Mouse (Mus musculus) brain, adult 2 months (tissue): Measurements from ENCODE around the gene Car11.
A peak's percentile ranks its signal among the peaks of the same experiment; 100 is the strongest.

Experiments used
- DNase-seq: peaks from one replicate; pipeline ENCODE4 v3.0.0; 2011; ENCODE audit warnings: low read depth, low spot score

Gene Car11

DNA sequence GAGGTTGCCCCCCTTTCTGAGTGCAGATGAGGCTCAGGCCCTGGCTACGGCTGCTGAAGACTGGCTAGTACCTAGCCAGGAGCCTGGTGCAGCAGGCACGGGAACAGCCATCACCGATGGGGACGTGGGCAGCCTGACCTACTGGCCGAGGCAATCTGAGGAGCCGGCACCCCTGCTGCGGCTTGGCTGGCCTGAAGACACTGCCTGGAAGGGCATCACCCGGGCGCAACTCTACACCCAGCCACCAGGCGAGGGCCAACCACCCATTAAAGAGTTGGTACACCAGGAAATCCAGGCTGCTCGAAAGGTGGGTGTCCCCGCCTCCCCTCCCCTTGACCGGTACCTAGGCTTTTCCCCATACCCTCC is 22.7 kb downstream of the Car11 start:
- DNase-seq, result no peak

DNA sequence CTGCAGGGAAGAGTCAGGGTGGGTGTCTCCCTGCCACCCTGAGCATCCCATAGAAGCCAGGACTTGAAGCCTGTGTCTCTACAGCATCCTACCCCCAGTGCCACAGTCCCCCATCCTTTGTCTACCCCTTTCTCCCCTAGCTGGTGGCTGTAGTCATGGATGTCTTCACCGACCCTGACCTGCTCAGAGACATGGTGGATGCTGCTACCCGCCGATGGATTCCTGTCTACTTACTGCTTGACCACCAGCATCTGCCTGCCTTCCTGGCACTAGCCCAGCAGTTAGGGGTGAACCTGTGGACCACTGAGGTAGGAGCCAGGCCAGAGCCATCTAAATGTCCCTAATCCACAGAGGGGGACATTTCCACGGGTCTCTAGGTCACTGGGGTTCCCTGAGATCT is 23.7 kb downstream of the Car11 start:
- no peak for DNase-seq

DNA sequence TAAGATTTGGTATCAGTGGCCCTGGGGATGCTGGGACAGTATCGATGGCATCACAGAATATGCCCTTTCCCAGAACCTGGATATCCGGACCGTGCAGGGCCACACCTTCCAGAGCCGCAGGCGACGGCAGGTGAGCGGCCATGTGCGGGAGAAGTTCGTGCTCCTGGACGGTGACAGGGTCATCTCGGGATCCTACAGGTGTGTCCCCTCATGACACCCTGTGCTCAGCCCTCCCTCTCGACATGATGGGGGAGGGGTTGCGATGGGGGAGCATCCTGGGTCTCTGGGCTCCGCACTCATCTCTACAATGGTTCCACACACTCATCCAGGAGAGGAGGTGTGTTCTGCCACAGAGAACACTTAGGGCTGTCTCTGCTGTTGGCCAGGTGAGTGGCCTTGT is 24.1 kb downstream of the Car11 start:
- no peak for DNase-seq

DNA sequence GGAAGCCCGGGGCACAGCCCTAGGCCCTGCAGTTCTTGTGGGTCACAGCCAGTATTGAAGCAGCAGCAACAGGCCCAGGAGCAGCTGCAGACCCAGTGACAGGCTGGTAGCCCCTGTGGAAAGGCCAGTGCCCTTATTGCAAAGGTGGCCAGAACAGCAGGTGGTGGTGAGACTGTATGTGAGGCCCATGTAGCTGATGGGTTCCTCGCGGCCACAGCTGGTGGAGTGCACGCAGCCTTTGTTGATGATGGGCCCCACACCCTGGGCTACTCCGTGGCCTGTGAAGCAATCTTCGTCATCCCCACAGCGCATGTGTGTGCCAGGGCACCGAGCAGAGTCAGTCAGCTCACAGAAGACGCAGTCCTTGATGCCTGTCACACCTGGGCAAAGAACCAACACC is 25.5 kb downstream of the Car11 start:
- DNase-seq, result no peak

DNA sequence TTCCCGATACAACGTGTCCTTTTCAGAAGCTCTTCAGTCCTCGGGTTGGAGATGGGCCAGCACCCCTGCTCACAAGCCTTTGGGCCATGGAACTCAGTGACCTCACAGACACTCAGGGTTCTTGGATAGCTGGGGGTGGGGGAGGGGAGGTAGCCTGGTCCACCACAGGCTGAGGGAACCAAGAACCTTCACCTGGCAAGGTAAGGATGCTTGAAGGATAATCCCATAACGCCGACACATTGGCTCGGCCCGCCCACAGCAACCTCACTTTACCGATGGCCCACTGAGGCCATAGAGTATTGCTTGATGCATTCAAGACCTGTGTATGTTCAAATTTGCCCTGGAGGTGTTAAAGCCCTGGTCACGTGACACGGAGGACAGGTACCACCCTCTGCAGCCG is 26.1 kb downstream of the Car11 start, which contains the start of gene Spaca4:
Gene Spaca4, minus strand, starts transcription at position 101 of the 400 bp plus-strand sequence.
- DNase-seq, result no peak

DNA sequence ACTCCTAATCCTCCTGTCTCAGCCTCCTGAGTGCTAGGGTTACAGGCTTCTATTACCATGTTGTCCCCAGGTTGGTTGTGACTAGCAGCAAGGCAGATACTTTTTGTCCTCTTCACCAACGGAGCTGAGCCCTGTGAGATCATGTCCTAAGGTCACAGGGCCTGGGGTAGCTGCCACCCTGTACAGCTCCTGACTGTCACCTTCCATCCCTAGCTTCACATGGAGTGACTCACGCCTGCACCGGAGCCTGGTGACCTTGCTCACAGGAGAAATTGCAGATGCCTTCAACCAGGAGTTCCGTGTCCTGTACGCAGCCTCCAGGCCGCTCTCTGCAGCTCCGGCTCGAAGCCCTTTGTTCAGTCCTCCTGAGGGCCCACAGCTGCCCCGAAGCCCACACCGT is 26.8 kb downstream of the Car11 start:
- DNase-seq, result no peak

DNA sequence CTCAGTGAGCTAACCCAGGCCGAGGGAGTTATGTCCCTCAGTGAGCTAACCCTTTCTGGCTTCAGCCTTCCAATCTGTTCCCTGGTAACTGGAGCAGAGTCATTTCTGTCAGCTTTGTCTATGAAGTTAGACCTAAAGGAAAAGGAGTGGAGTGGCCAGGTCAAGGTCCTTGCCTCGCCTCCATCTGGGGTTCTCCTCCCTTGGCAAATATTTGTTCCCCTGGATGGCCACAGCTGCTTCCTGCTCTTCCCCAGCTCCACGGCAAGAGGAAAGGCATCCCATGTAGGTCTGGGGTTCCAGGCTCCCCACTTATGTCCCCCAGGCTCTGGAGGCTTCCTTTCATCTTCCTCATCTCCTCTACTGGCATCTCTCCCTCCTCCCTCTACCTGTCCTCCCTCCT is 28.0 kb downstream of the Car11 start:
- DNase-seq, result no peak

DNA sequence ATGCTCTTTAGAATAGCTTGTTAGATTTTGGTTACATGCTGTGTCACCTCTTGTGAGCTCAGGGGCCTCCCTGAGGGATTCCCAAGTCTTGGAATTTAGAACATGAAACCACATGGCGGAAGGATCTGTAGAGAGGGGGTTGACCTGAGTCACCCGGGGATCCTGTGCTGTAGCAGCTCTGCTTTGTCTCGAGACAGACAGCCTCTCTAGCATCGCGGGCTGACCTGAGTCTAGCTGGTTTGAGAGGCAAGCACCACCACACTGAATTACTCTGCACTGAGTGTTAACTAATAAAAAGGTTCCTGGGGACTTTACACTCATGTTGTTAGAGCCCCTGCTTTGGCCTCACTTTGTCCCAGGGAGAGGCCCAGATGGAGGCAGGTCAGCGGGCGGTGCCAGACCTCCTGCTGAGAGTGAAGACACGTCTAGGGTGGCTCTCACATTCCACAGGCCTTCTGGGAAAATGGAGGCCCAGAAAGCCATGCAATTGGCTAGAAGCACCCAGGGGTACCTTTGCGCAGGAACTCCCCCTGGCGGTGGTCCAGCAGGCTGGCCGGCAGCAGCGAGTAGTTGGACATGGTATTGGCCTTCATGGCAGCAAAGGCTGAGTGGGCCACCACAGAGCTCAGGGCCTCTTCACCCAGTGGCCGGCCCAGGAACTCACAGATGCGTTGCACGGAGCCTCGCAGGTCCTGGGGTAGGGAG is 31.2 kb downstream of the Car11 start:
- no peak for DNase-seq

DNA sequence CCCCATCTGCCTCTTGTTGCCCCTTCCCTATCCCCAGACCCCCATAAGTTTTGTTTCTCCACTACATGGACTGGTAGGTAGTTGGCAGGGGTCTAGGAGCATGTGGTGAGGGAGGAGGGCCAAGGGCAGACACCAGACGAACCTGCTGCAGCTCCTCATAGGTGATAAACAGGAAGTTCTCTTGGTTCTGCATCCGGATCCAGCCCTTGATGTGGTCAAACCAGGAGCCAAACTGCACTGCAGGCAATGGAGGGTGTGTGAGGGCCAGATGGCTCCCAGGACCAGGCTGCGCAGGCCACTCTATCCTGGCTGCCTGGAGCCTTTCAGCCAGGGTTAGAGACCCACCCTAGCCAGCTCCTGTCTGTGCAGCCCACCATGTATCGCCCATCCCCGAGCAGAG is 33.8 kb downstream of the Car11 start:
- DNase-seq, result no peak

DNA sequence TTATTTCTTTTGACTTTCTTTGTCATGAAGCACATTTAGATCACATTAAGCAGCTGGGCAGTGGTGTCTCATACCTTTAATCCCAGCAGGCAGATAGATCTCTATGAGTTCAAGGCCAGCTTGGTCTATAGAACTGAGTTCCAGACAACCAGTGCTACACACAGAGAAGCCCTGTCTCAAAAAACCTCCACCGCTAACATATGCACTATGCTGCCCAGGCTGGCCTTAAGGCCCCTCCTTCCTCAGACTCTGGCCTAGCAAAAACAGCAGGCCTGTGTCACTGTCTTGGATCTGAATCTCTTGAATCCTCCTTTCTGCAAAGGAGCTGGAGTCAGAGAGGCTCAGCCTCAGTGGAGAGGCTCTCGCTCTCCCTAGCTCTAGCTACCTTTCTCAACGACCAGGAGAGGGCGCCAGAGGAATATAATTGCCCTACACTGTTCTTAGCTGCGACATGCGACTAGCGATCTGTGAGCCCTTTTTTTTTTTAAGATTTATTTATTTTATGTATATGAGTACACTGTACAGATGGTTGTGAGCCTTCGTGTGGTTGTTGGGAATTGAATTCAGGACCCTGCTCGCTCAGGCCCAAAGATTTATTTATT is 39.6 kb downstream of the Car11 start:
- DNase-seq, result peak; percentile 94

DNA sequence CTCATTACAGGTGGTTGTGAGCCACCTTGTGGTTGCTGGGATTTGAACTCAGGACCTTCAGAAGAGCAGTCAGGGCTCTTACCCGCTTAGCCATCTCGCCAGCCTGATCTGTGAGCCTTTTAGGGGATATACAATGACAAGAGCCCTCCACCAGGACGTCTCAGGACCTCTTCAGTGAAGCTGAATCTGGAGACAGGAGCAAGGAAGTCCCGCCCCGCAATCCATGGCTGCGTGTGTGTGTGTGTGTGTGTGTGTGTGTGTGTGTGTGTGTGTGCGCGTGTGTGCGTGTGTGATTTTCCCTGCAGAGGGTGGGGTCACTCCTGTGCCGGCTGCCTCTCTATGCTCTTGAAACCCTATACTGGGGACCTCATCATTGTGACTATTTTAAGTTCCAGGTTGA is 40.2 kb downstream of the Car11 start:
- no peak for DNase-seq

DNA sequence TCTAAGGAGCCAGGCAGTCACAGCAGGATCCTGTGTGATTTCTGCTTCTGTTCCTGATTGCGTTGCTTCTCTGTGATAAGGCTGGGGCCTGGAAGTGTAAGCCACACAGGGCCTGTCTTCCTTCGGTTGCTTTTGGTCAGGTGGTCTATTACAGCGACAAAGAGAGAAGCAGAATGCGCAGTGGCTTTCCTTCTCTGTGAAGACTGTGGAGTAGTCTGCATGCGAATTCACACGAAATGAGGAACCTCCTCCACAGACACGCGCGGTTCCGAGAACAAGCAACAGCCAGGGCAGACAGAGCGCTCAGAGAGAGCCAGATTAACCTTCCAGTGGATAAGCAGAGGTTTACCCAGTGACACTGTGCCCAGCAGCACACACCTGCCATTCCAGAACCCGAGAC is 41.7 kb downstream of the Car11 start:
- DNase-seq, result peak; percentile 59

DNA sequence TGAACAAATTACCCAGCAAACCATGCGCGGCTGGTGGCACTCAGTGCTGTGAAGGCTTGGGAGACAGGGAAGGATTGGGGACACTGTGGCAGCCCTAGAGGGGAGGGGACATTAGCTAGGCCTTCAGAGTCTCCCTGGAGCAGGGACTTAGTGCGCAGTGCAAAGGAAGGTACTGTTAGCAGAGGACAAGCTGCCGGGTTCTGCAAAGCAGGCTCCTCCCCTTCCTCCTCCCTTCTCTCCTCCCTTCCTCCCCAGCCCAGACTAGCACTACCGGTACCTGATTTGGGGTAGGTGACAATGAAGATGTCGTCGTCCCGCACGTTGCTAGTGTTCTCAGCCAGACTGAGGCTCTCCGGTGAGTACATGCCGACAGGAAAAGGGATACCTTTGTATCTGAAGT is 42.1 kb downstream of the Car11 start:
- peak; percentile 89 for DNase-seq

DNA sequence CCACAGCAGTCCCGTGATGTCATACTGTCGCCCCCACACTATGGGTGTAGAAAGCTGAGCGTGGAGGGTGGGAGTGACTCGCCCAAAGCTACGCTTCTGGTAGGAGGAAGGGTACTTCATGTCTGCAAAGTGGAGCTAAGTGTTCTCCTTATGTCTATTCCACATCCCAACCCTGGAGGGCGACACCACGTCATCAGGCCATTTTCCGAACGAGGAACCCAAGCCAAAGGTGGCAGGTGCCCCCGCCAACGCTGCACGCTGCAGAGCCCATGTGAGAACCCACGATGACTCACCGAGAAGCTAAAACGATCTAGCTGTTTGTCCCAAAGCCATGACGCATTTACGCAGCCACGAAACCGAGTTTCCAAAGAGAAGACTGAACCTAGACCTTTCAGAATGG is 42.7 kb downstream of the Car11 start:
- DNase-seq, result peak; percentile 95

DNA sequence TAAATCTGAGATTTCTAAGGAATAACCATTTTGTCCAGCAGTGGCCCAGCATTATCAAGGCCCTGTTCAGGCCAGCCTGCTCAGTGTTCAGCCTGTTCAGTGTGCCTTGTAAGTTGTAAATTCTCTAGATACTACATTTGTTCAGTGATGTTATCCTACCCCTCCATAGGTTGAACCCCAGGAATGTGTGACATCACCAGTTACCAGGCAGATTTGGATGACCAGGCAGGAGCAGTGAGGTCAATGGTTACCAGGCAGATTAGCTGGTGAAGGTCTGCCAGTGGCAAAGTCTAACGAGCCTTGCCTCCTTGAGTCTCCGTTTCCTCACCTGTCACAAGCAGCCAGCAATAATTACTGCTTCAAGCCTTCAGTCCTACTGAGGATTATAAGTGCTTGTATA is 44.7 kb downstream of the Car11 start:
- DNase-seq, result peak; percentile 90

DNA sequence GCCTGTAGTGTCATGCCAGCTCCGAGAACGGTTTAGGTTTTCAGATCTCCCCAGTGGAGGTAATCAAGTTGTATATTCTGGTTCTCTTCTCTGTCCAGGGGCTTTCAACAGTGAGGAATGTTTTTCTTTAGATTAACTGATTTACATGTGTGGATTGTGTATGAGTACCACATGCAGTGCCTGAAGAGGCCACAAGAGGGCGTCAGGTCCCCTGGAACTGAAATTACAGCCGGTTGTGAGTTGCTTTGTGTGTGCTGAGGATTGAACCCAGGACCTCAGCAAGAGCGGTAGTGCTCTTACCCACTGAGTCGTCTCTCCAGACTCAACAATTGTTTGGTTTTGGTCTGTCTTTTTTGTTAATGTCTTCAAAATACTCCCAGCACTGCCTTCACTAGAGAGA is 46.9 kb downstream of the Car11 start:
- no peak for DNase-seq

DNA sequence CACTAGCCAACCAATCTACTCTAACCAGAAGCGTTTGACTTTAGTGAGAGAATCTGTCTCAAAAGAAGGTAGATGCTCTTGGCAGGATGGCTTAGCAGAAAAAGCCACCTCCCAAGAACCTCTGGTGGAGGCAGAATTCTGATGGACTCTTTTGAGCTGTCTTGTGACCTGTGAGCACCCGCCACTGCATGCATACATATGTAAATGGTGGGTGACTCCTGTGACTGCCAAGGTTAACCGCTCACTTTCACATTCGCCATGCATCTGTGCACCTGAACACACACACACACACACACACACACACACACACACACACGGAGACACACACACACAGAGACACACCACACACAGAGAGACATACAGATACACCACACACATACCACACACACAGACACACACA is 47.8 kb downstream of the Car11 start:
- DNase-seq, result no peak

DNA sequence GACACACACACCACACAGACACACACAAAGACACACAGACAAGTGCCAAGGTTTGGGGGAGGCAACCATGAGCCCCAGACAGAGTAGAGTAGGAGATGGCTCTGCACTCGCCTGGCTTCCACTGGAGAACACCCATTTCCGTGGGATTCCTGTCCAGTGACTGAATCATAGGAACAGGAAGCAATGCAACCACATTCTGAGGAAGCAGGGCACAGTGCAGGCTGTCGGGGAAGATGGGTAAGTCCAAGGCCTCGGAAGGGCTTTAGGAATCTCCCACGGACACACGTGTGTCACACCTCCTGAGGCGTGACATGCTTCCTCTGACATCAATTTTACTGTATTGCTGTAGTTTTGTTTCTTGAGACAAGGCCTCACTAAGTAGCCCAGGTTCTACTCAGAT is 48.5 kb downstream of the Car11 start:
- no peak for DNase-seq

DNA sequence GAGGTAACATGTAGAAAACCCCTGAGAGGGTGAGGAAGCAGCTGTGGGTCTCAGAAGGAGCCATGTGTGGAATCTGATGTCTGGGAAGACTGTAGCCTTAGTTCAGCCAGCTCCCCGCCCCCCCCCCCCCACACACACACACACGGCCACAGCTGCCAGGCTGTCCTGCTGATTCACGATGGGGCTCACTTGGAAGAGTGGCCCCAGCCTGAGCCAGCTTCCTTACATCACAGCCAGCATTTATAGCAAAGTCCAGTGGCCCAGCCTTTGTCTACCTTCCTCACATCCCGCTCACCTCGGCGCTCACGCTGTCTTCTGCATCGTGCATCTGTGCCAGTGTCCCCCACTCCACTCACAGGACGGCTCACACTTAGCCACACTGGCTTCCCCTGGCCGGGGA is 49.8 kb downstream of the Car11 start:
- DNase-seq, result peak; percentile 51

DNA sequence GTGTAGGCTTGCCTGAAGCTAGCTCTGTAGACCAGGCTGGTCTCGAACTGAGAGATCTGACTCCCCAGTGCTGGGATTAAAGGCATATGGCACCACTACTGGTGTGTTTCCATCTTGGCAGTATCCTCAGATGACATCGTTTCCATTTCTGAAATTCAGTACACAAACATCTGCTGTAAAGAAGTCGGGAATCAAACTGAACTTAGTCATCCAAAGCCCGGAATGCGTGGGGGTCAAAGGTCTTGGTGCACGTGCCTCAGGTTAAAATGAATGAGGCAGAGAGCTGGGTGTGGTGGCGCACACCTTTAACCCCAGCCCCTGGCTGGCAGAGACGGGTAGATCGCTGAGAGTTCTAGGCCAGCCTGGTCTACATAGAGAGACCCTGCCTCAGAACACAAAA is 50.5 kb downstream of the Car11 start:
- DNase-seq, result no peak
